Mouse (Mus musculus) lung, postnatal 0 days (tissue): ENCODE data around the gene Parp16.

ENCODE experiments used
- CTCF ChIP-seq: IDR thresholded peaks from 2 replicates; pipeline ENCODE4 v1.5.1; 2016; ENCODE audit warnings: antibody characterized with exemption, mild to moderate bottlenecking
- EP300 ChIP-seq: IDR thresholded peaks from 2 replicates; pipeline ENCODE4 v1.6.1; 2016; ENCODE audit warnings: antibody characterized with exemption, mild to moderate bottlenecking, control low read depth

GRCm38 (mm10) chr9:65217661-65218060, 22.5 kb downstream of the Parp16 start:
- TF ChIP-seq CTCF (no peak), EP300 (no peak)
